Mouse (Mus musculus) liver, embryonic 14.5 days (tissue): ENCODE results near the gene Mon1a. TPM values are rescaled to one million over a fixed set of nuclear protein-coding genes. Genes with fewer than 3 reads are reported as not detected.

Experiments
- ATAC-seq: fragments of 200-750 bp; cut with Nextera tagmentation; 2 replicates; pipeline ENCODE4 v1.8.0; 2017; ENCODE audit warnings: moderate number of reproducible peaks, mild to moderate bottlenecking, moderate library complexity; ENCODE audit not compliant: insufficient read depth
- DNase-seq, 3 experiments: peaks; one replicate each; pipeline ENCODE4 v3.0.0-alpha.2; 2012 to 2013; ENCODE audit warnings: low read depth in 3 of 3, low spot score in 3 of 3
- H3K27ac ChIP-seq: fragments of 300-500 bp; sonication (generic); 2 replicates; pipeline ENCODE4 v1.5.1; 2014; ENCODE audit warnings: moderate library complexity, mild to moderate bottlenecking, control low read depth, inconsistent platforms
- H3K27me3 ChIP-seq: fragments of 300-500 bp; sonication (generic); 2 replicates; pipeline ENCODE4 v1.6.1; 2014; ENCODE audit warnings: mild to moderate bottlenecking, low read length, moderate library complexity; ENCODE audit not compliant: control insufficient read depth, insufficient read depth
- H3K36me3 ChIP-seq: fragments of 300-500 bp; sonication (generic); replicated peaks from 2 replicates; pipeline ENCODE4 v1.6.1; 2014; ENCODE audit warnings: low read depth; ENCODE audit not compliant: control insufficient read depth, insufficient read depth
- H3K4me1 ChIP-seq, 2 experiments: fragments of 200-500 bp in 1 of 2; fragments of 300-500 bp in 1 of 2; sonication (generic) in 1 of 2; replicated peaks; 2 replicates each; pipeline ENCODE4 v1.6.1; 2012 to 2014; ENCODE audit warnings: antibody characterized with exemption in 1 of 2, inconsistent platforms in 1 of 2, low read length in 1 of 2; ENCODE audit not compliant: control insufficient read depth in 2 of 2, insufficient read depth in 2 of 2
- H3K4me2 ChIP-seq: fragments of 300-500 bp; sonication (generic); 2 replicates; pipeline ENCODE4 v1.6.1; 2014; ENCODE audit warnings: low read depth, mild to moderate bottlenecking, control low read depth, moderate library complexity
- H3K4me3 ChIP-seq, 2 experiments: fragments of 200-500 bp in 1 of 2; fragments of 300-500 bp in 1 of 2; sonication (generic) in 1 of 2; 2 replicates each; pipeline ENCODE4 v1.5.1; 2012 to 2014; ENCODE audit warnings: low read depth in 2 of 2, low read length in 2 of 2, mild to moderate bottlenecking in 2 of 2, control low read depth in 1 of 2, inconsistent platforms in 1 of 2, moderate library complexity in 1 of 2; ENCODE audit not compliant: insufficient read depth in 1 of 2
- H3K9ac ChIP-seq: fragments of 300-500 bp; sonication (generic); replicated peaks from 2 replicates; pipeline ENCODE4 v1.6.1; 2014; ENCODE audit warnings: mild to moderate bottlenecking, control low read depth, moderate library complexity
- H3K9me3 ChIP-seq: fragments of 300-500 bp; sonication (generic); 2 replicates; pipeline ENCODE4 v1.6.1; 2016; ENCODE audit warnings: low read length, mixed read lengths; ENCODE audit not compliant: control insufficient read depth
- CTCF ChIP-seq: IDR thresholded peaks from 2 replicates; pipeline ENCODE4 v1.5.1; 2016; ENCODE audit warnings: antibody characterized with exemption, low read depth, control low read depth
- EP300 ChIP-seq: IDR thresholded peaks from 2 replicates; pipeline ENCODE4 v1.6.1; 2016; ENCODE audit warnings: antibody characterized with exemption, low read depth
- WGBS: fragments of 180-500 bp; shearing (Covaris S2); extraction: QIAGEN DNeasy Blood & Tissue Kit; methylation state at CpG from one replicate; pipeline ENCODE4 v1.1.7; 2014; ENCODE audit not compliant: insufficient replicate concordance; 5-methylcytosine and 5-hydroxymethylcytosine counted together
- polyA plus RNA-seq, 2 experiments: library from polyadenylated mRNA; depleted of rRNA in 1 of 2; stranded (reverse) in 1 of 2; unstranded in 1 of 2; fragments of >200 nt; fragmentation: Nextera tagmentation in 1 of 2; extraction: Ambion mirVana in 1 of 2; gene quantifications; 2 replicates each; pipeline versions ENCODE4 v1.2.1 to v1.2.3; 2012 to 2014

Gene Mon1a
- polyA plus RNA-seq (2012; rRNA removed) (4.0 and 4.5 TPM in 2 replicates), polyA plus RNA-seq (2014; fragmentation: Nextera tagmentation; extraction: Ambion mirVana) (3.8 and 4.5 TPM in 2 replicates)

DNA sequence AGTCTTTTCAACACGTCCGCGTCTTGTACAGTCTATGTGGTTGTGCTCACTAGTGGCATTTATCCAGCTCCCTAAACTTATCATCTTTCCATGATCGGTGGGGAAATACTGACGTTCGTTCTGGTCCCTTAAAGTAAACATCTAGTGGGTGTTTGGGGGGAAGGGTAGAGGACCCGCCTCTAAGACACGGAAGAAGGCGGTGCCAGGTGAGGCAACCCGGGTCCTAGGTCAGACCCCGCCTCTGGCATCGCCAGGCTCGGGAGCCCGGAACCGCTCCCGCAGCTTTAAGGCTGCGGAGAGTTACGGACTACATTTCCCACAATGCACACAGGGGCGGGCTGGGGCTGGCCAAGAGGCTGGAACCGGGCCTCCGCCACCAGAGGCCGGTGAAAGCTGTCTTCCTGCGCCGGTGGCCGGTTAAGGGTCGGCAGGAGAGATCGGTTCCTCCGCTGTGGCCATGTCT is at the start of gene Mon1a:
Mon1a (plus strand) TSS at position 348 of the 463 bp plus-strand sequence.
- Histone ChIP-seq H3K36me3 (no peaks in the 10 kb centered on the region), H3K27me3 (no peaks in the 10 kb centered on the region; the same call in 1 of the 2 replicates), H3K4me1 (peaks cover 2 to 6% of the 10 kb centered on the region in 2 experiments; a peak in 3 of 4 replicates), H3K4me3 (peak within 1 kb of the TSS; percentile 76 to 82), H3K27ac (no peak within 1 kb of the TSS), H3K9me3 (no peaks in the 10 kb centered on the region), H3K4me2 (peak within 1 kb of the TSS; percentile 93), H3K9ac (peak within 1 kb of the TSS; percentile 86)
- WGBS: under 1% methylated on average over 28 of the region's 28 CpGs
- ATAC-seq: peak; percentile 96
- TF ChIP-seq CTCF (no peak), EP300 (no peak; the same call in 1 of the 2 replicates)
- peak; percentile 73 to 75 (median 74) for DNase-seq

DNA sequence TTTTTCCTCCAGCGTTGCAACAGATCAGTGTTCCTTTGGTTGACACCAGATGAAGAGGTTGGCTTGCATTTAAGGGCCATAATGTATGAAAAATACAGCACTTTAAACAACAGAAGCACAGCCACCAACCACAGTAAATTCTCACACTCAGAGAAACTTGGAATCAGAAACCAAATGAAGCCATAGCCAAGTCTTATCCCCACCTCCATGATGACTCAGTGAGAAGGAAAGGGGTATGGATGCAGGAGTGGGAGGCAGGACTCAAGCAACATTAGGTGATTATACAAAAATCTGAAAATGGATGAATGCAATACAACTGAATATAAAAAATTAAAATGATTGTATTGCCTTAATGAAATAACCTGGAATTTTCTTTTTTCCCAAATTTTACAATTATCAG is 49.1 kb upstream of the Mon1a start:
- H3K27me3 ChIP-seq: no peaks in the 10 kb centered on the region
- H3K9ac ChIP-seq: no peak overlapping the region
- H3K4me3 ChIP-seq: no peak overlapping the region
- no peak overlapping the region for H3K27ac ChIP-seq
- H3K4me1 ChIP-seq: no peaks in the 10 kb centered on the region
- H3K4me2 ChIP-seq: no peak overlapping the region
- TF ChIP-seq CTCF (no peak), EP300 (no peak)
- no peaks in the 10 kb centered on the region for H3K9me3 ChIP-seq
- H3K36me3 ChIP-seq: peaks cover 3% of the 10 kb centered on the region
- DNase-seq (no peak), ATAC-seq (no peak)
- 91% methylated on average over 1 of the region's 1 CpGs for WGBS

DNA sequence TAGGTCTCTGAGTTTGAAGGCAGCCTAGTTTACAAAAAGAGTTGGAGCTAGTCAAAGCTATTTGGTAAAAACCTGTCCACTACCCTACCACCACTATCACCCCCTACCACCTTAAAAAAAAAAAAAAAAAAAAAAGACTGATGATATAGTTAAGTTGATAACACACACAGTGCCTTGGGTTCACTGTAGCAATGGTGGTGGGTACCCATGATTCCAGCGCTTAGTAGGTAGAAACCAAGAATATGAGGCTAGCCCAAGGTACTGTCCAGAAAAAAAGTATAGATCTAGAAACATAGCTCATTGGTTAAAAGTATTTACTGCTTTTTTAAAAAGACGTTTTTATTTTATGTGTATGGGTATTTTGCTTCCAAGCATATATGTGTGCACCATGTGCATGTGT is 45.2 kb upstream of the Mon1a start:
- Histone ChIP-seq H3K27me3 (no peaks in the 10 kb centered on the region), H3K4me2 (no peak overlapping the region), H3K9ac (no peak overlapping the region), H3K9me3 (no peaks in the 10 kb centered on the region), H3K27ac (no peak overlapping the region), H3K4me1 (no peaks in the 10 kb centered on the region), H3K36me3 (peaks cover 12% of the 10 kb centered on the region), H3K4me3 (no peak overlapping the region)
- DNase-seq (no peak), ATAC-seq (no peak)
- 76% methylated on average over 2 of the region's 2 CpGs for WGBS
- no peak for TF ChIP-seq EP300
- no peak for TF ChIP-seq CTCF

DNA sequence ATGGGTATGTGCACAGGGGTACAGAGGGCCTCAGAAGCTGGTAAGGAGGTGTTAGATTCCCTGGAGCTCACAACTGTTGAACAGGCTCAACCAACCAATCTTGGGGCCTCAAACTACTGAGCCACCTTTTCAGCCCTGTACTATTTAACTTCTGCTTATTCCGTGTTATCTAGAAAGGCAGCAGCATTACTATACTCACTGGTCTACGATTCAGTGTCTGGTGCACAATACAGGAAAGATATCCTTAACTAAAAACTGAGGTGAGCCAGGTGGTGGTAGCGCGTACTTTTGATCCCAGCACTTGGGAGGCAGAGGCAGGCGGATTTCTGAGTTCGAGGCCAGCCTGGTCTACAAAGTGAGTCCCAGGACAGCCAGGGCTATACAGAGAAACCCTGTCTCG is 39.0 kb upstream of the Mon1a start:
- TF ChIP-seq EP300 (no peak), CTCF (no peak)
- DNase-seq (no peak), ATAC-seq (no peak)
- Histone ChIP-seq H3K4me1 (no peaks in the 10 kb centered on the region), H3K9ac (no peak overlapping the region), H3K36me3 (peaks cover 17% of the 10 kb centered on the region), H3K27ac (no peak overlapping the region), H3K4me2 (no peak overlapping the region), H3K27me3 (no peaks in the 10 kb centered on the region), H3K4me3 (no peak overlapping the region), H3K9me3 (no peaks in the 10 kb centered on the region)
- WGBS: 81% methylated on average over 7 of the region's 7 CpGs

DNA sequence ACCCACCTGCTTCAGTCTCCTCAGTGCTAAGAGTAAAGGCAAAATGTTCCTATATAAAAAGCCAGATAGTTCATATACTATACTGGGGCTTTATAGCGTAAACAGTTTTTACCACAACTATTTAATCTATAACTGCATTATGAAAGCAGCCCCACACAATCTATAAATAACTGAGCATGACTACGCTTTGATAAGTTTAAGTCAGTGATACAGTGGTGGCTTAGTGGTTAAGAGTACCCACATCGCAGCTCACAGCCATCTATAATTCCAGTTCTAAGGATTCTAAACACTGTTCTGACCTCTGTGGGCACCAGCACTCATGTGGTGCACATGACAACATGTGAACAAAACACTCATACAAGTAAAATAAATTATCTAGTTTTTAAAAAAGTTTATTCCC is 29.6 kb upstream of the Mon1a start:
- H3K4me2 ChIP-seq: no peak overlapping the region
- H3K4me3 ChIP-seq: no peak overlapping the region
- peaks cover 9% of the 10 kb centered on the region; the same call in 1 of the 2 replicates for H3K36me3 ChIP-seq
- peak; percentile 52 for ATAC-seq
- no peaks in the 10 kb centered on the region for H3K27me3 ChIP-seq
- TF ChIP-seq EP300 (peak; percentile 29; the same call in 1 of the 2 replicates), CTCF (no peak)
- H3K9ac ChIP-seq: no peak overlapping the region
- 38% methylated on average over 3 of the region's 3 CpGs for WGBS
- H3K4me1 ChIP-seq: peaks cover 0 to 4% of the 10 kb centered on the region in 2 experiments; a peak in 2 of 4 replicates
- H3K9me3 ChIP-seq: no peaks in the 10 kb centered on the region
- no peak overlapping the region for H3K27ac ChIP-seq
- DNase-seq: no peak
